Mouse (Mus musculus): ENCODE measurements around the gene Sh2b1. TPM values are rescaled to one million over a fixed set of nuclear protein-coding genes. Genes with fewer than 3 reads are reported as not detected.

The Sh2b1 gene
- polyA plus RNA-seq, 1 experiment from 2014 or later, result 55.5 TPM

GRCm38 (mm10) chr7:126427323-126427860, 47.8 kb downstream of the Sh2b1 start:
- no peak for ATAC-seq (ENCODE audit: insufficient read depth, low FRiP score, low TSS enrichment)
- no peak for DNase-seq (ENCODE audit: low spot score)
- Histone ChIP-seq H3K36me3 (ENCODE audit: control insufficient read depth, insufficient read depth, low read length) (no peaks in the 10 kb centered on the region), H3K9ac (ENCODE audit: low read length) (no peak overlapping the region), H3K4me3 (ENCODE audit: low read depth, low read length) (0 out of 2 replicates have a peak overlapping the region, but pooled peaks have one; percentile 81), H3K4me2 (ENCODE audit: low read depth) (no peak overlapping the region), H3K27ac (ENCODE audit: low read depth, low read length) (no peak overlapping the region), H3K4me1 (ENCODE audit: control insufficient read depth, insufficient read depth, low read length) (peaks cover 7% of the 10 kb centered on the region; the same call in 1 of the 2 replicates), H3K27me3 (ENCODE audit: control insufficient read depth, insufficient read depth, low read length) (no peaks in the 10 kb centered on the region), H3K9me3 (ENCODE audit: control insufficient read depth, low read length) (no peaks in the 10 kb centered on the region)
- 55% methylated on average over 12 of the region's 13 CpGs for WGBS

GRCm38 (mm10) chr7:126424161-126424560, 51.1 kb downstream of the Sh2b1 start:
- DNase-seq (ENCODE audit: low spot score), result no peak
- 83% methylated on average over 6 of the region's 6 CpGs for WGBS
- no peaks in the 10 kb centered on the region for H3K9me3 ChIP-seq (ENCODE audit: control insufficient read depth, low read length)

GRCm38 (mm10) chr7:126421756-126422155, 53.5 kb downstream of the Sh2b1 start:
- Histone ChIP-seq H3K4me2 (ENCODE audit: low read depth) (no peak overlapping the region), H3K9ac (ENCODE audit: low read length) (no peak overlapping the region), H3K4me3 (ENCODE audit: low read depth, low read length) (no peak overlapping the region), H3K27ac (ENCODE audit: low read depth, low read length) (no peak overlapping the region), H3K9me3 (ENCODE audit: control insufficient read depth, low read length) (no peaks in the 10 kb centered on the region), H3K27me3 (ENCODE audit: control insufficient read depth, insufficient read depth, low read length) (no peaks in the 10 kb centered on the region), H3K4me1 (ENCODE audit: control insufficient read depth, insufficient read depth, low read length) (no peaks in the 10 kb centered on the region), H3K36me3 (ENCODE audit: control insufficient read depth, insufficient read depth, low read length) (no peaks in the 10 kb centered on the region)
- DNase-seq (ENCODE audit: low spot score) (no peak), ATAC-seq (ENCODE audit: insufficient read depth, low FRiP score, low TSS enrichment) (no peak)
- 88% methylated on average over 5 of the region's 5 CpGs for WGBS

More at GRCm38 (mm10) chr7:126424161-126424560, 51.1 kb downstream of the Sh2b1 start:
- no peak for ATAC-seq (ENCODE audit: insufficient read depth, low FRiP score, low TSS enrichment)
- no peaks in the 10 kb centered on the region for H3K27me3 ChIP-seq (ENCODE audit: control insufficient read depth, insufficient read depth, low read length)
- H3K36me3 ChIP-seq (ENCODE audit: control insufficient read depth, insufficient read depth, low read length), result no peaks in the 10 kb centered on the region
- H3K4me2 ChIP-seq (ENCODE audit: low read depth), result no peak overlapping the region
- no peak overlapping the region for H3K27ac ChIP-seq (ENCODE audit: low read depth, low read length)
- H3K4me1 ChIP-seq (ENCODE audit: control insufficient read depth, insufficient read depth, low read length), result 0 out of 2 replicates have a peak, but pooled peaks cover 3% of the 10 kb centered on the region
- H3K4me3 ChIP-seq (ENCODE audit: low read depth, low read length), result no peak overlapping the region
- H3K9ac ChIP-seq (ENCODE audit: low read length), result no peak overlapping the region

- no peaks in the 10 kb centered on the region for H3K36me3 ChIP-seq (ENCODE audit: control insufficient read depth, insufficient read depth, low read length)
- no peak overlapping the region for H3K4me2 ChIP-seq (ENCODE audit: low read depth)
- H3K27me3 ChIP-seq (ENCODE audit: control insufficient read depth, insufficient read depth, low read length), result no peaks in the 10 kb centered on the region
- 80% methylated on average over 3 of the region's 3 CpGs for WGBS
- no peaks in the 10 kb centered on the region for H3K9me3 ChIP-seq (ENCODE audit: control insufficient read depth, low read length)
- H3K9ac ChIP-seq (ENCODE audit: low read length), result no peak overlapping the region
- H3K27ac ChIP-seq (ENCODE audit: low read depth, low read length), result no peak overlapping the region
- DNase-seq (ENCODE audit: low spot score) (no peak), ATAC-seq (ENCODE audit: insufficient read depth, low FRiP score, low TSS enrichment) (no peak)
- no peak overlapping the region for H3K4me3 ChIP-seq (ENCODE audit: low read depth, low read length)
- no peaks in the 10 kb centered on the region for H3K4me1 ChIP-seq (ENCODE audit: control insufficient read depth, insufficient read depth, low read length)
Measured at GRCm38 (mm10) chr7:126418496-126418895, 56.7 kb downstream of the Sh2b1 start.

- Histone ChIP-seq H3K9ac (ENCODE audit: low read length) (no peak overlapping the region), H3K4me3 (ENCODE audit: low read depth, low read length) (no peak overlapping the region), H3K36me3 (ENCODE audit: control insufficient read depth, insufficient read depth, low read length) (no peaks in the 10 kb centered on the region), H3K4me2 (ENCODE audit: low read depth) (no peak overlapping the region), H3K9me3 (ENCODE audit: control insufficient read depth, low read length) (no peaks in the 10 kb centered on the region), H3K4me1 (ENCODE audit: control insufficient read depth, insufficient read depth, low read length) (no peaks in the 10 kb centered on the region), H3K27ac (ENCODE audit: low read depth, low read length) (no peak overlapping the region), H3K27me3 (ENCODE audit: control insufficient read depth, insufficient read depth, low read length) (no peaks in the 10 kb centered on the region)
- ATAC-seq (ENCODE audit: insufficient read depth, low FRiP score, low TSS enrichment), result no peak
- WGBS, result 94% methylated on average over 4 of the region's 4 CpGs
- no peak for DNase-seq (ENCODE audit: low spot score)
Measured at GRCm38 (mm10) chr7:126417606-126418005, 57.6 kb downstream of the Sh2b1 start.

GRCm38 (mm10) chr7:126417045-126417444, 58.2 kb downstream of the Sh2b1 start:
- H3K4me2 ChIP-seq (ENCODE audit: low read depth), result no peak overlapping the region
- H3K4me1 ChIP-seq (ENCODE audit: control insufficient read depth, insufficient read depth, low read length), result no peaks in the 10 kb centered on the region
- no peaks in the 10 kb centered on the region for H3K9me3 ChIP-seq (ENCODE audit: control insufficient read depth, low read length)
- DNase-seq (ENCODE audit: low spot score) (no peak), ATAC-seq (ENCODE audit: insufficient read depth, low FRiP score, low TSS enrichment) (no peak)
- no peak overlapping the region for H3K4me3 ChIP-seq (ENCODE audit: low read depth, low read length)
- no peaks in the 10 kb centered on the region for H3K27me3 ChIP-seq (ENCODE audit: control insufficient read depth, insufficient read depth, low read length)
- H3K27ac ChIP-seq (ENCODE audit: low read depth, low read length), result no peak overlapping the region
- H3K36me3 ChIP-seq (ENCODE audit: control insufficient read depth, insufficient read depth, low read length), result no peaks in the 10 kb centered on the region
- H3K9ac ChIP-seq (ENCODE audit: low read length), result no peak overlapping the region
- 35% methylated on average over 8 of the region's 8 CpGs for WGBS

Other genes with a start within 250 kb of the Sh2b1 start
- 206 and 227 TPM in 2 replicates for gene Sbk1, start 202.8 kb downstream of the Sh2b1 start, polyA plus RNA-seq (2014; fragmentation: Nextera tagmentation; extraction: Ambion mirVana)
- 1.9 and 2.6 TPM in 2 replicates for gene Lat, start 105.9 kb downstream of the Sh2b1 start, polyA plus RNA-seq (2014; fragmentation: Nextera tagmentation; extraction: Ambion mirVana)
- gene Spns1, start 98.0 kb downstream of the Sh2b1 start, polyA plus RNA-seq (2014; fragmentation: Nextera tagmentation; extraction: Ambion mirVana), result 53.0 and 54.0 TPM in 2 replicates
- 4.4 and 5.5 TPM in 2 replicates for gene Nfatc2ip, start 78.7 kb downstream of the Sh2b1 start, polyA plus RNA-seq (2014; fragmentation: Nextera tagmentation; extraction: Ambion mirVana)
- not detected in 2 replicates for gene Cd19, start 60.5 kb downstream of the Sh2b1 start, polyA plus RNA-seq (2014; fragmentation: Nextera tagmentation; extraction: Ambion mirVana)
- 21.4 and 23.2 TPM in 2 replicates for gene Rabep2, start 46.7 kb downstream of the Sh2b1 start, polyA plus RNA-seq (2014; fragmentation: Nextera tagmentation; extraction: Ambion mirVana)
- gene Atp2a1, start 12.3 kb downstream of the Sh2b1 start, polyA plus RNA-seq (2014; fragmentation: Nextera tagmentation; extraction: Ambion mirVana), result 19.0 and 20.1 TPM in 2 replicates
- 160 and 167 TPM in 2 replicates for gene Tufm, start 11.9 kb upstream of the Sh2b1 start, polyA plus RNA-seq (2014; fragmentation: Nextera tagmentation; extraction: Ambion mirVana)
- 62.2 and 64.2 TPM in 2 replicates for gene Atxn2l, start 28.0 kb upstream of the Sh2b1 start, polyA plus RNA-seq (2014; fragmentation: Nextera tagmentation; extraction: Ambion mirVana)
- gene Eif3c, start 91.0 kb upstream of the Sh2b1 start, polyA plus RNA-seq (2014; fragmentation: Nextera tagmentation; extraction: Ambion mirVana), result 188 and 191 TPM in 2 replicates
- 0.54 and 0.60 TPM in 2 replicates for gene Apobr, start 109.5 kb upstream of the Sh2b1 start, polyA plus RNA-seq (2014; fragmentation: Nextera tagmentation; extraction: Ambion mirVana)
- gene Cln3, start 110.4 kb upstream of the Sh2b1 start, polyA plus RNA-seq (2014; fragmentation: Nextera tagmentation; extraction: Ambion mirVana), result 19.8 and 21.7 TPM in 2 replicates
- not detected in 2 replicates for gene Il27, start 119.5 kb upstream of the Sh2b1 start, polyA plus RNA-seq (2014; fragmentation: Nextera tagmentation; extraction: Ambion mirVana)
- gene Nupr1, start 155.4 kb upstream of the Sh2b1 start, polyA plus RNA-seq (2014; fragmentation: Nextera tagmentation; extraction: Ambion mirVana), result 1.1 and 1.4 TPM in 2 replicates
- 47.8 and 63.1 TPM in 2 replicates for gene Sgf29, start 173.9 kb upstream of the Sh2b1 start, polyA plus RNA-seq (2014; fragmentation: Nextera tagmentation; extraction: Ambion mirVana)
- not detected in 2 replicates for gene Sult1a1, start 201.0 kb upstream of the Sh2b1 start, polyA plus RNA-seq (2014; fragmentation: Nextera tagmentation; extraction: Ambion mirVana)
- 159 and 165 TPM in 2 replicates for gene Bola2, start 220.0 kb upstream of the Sh2b1 start, polyA plus RNA-seq (2014; fragmentation: Nextera tagmentation; extraction: Ambion mirVana)
- 10.6 and 11.7 TPM in 2 replicates for gene Slx1b, start 220.4 kb upstream of the Sh2b1 start, polyA plus RNA-seq (2014; fragmentation: Nextera tagmentation; extraction: Ambion mirVana)
- 50.6 and 52.5 TPM in 2 replicates for gene Coro1a, start 232.4 kb upstream of the Sh2b1 start, polyA plus RNA-seq (2014; fragmentation: Nextera tagmentation; extraction: Ambion mirVana)

Data from neural tube, embryonic 11.5 days (tissue).